Mouse (Mus musculus) forebrain, postnatal 0 days (tissue): Measurements from ENCODE around the gene Srpk2. TPM values are rescaled to one million over a fixed set of nuclear protein-coding genes. Genes with fewer than 3 reads are reported as not detected.
A peak's percentile ranks its signal among the peaks of the same experiment; 100 is the strongest.
"Not testable (repeated sequence)": the region's sequence is repeated elsewhere in the genome, so short reads cannot be mapped to it uniquely, and the experiment has no call there.

Experiments
- ATAC-seq: fragments of 200-750 bp; cut with Nextera tagmentation; 2 replicates; pipeline ENCODE4 v1.8.0; 2017; ENCODE audit warnings: mild to moderate bottlenecking, moderate library complexity
- DNase-seq: peaks from one replicate; pipeline ENCODE4 v3.0.0-alpha.2; 2015
- H3K27ac ChIP-seq: fragments of 300-500 bp; sonication (generic); 2 replicates; pipeline ENCODE4 v1.5.1; 2014; ENCODE audit warnings: low read depth, mild to moderate bottlenecking, antibody characterized with exemption, low read length, moderate library complexity, mixed read lengths
- H3K27me3 ChIP-seq: fragments of 300-500 bp; sonication (generic); 2 replicates; pipeline ENCODE4 v1.6.1; 2014; ENCODE audit warnings: mild to moderate bottlenecking, low read length, mixed read lengths; ENCODE audit not compliant: insufficient read depth
- H3K36me3 ChIP-seq: fragments of 300-500 bp; sonication (generic); 2 replicates; pipeline ENCODE4 v1.6.1; 2014; ENCODE audit warnings: mild to moderate bottlenecking, moderate library complexity; ENCODE audit not compliant: insufficient read depth
- H3K4me1 ChIP-seq: fragments of 300-500 bp; sonication (generic); 2 replicates; pipeline ENCODE4 v1.6.1; 2014; ENCODE audit warnings: antibody characterized with exemption; ENCODE audit not compliant: insufficient read depth
- H3K4me2 ChIP-seq: fragments of 300-500 bp; sonication (generic); 2 replicates; pipeline ENCODE4 v1.6.1; 2014; ENCODE audit warnings: low read depth, mild to moderate bottlenecking, moderate library complexity
- H3K4me3 ChIP-seq: fragments of 300-500 bp; sonication (generic); 2 replicates; pipeline ENCODE4 v1.5.1; 2014; ENCODE audit warnings: low read depth, low read length, mixed read lengths
- H3K9ac ChIP-seq: fragments of 300-500 bp; sonication (generic); 2 replicates; pipeline ENCODE4 v1.6.1; 2014; ENCODE audit warnings: mild to moderate bottlenecking
- H3K9me3 ChIP-seq: fragments of 300-500 bp; sonication (generic); 2 replicates; pipeline ENCODE4 v1.6.1; 2016; ENCODE audit warnings: low read length
- CTCF ChIP-seq: sonication (generic); IDR thresholded peaks from 2 replicates; pipeline ENCODE4 v1.5.1; 2016; ENCODE audit warnings: antibody characterized with exemption, control low read depth, low read depth
- WGBS: fragments of 180-500 bp; shearing (Covaris S2); extraction: QIAGEN DNeasy Blood & Tissue Kit; methylation state at CpG from one replicate; pipeline ENCODE4 v1.1.7; 2014; 5-methylcytosine and 5-hydroxymethylcytosine counted together
- polyA plus RNA-seq: library from polyadenylated mRNA; unstranded; fragments of >200 nt; fragmentation: Nextera tagmentation; extraction: Ambion mirVana; gene quantifications from 2 replicates; pipeline ENCODE4 v1.2.1, GENCODE M21; 2015
- total RNA-seq: library from RNA; depleted of rRNA; stranded (reverse); fragments of >200 nt; gene quantifications from 2 replicates; pipeline ENCODE4 v1.2.3, GENCODE M21; 2014

Srpk2 gene
- total and polyA plus RNA-seq, 2 experiments from 2014 or later = 88.8 to 144 TPM

GRCm38 (mm10) chr5:23562278-23563060 lies 121.9 kb downstream of the Srpk2 start:
- Histone ChIP-seq H3K4me1 (no peaks in the 10 kb centered on the region), H3K9ac (no peak overlapping the region), H3K27me3 (no peaks in the 10 kb centered on the region), H3K27ac (no peak overlapping the region), H3K9me3 (no peaks in the 10 kb centered on the region), H3K4me2 (no peak overlapping the region), H3K4me3 (no peak overlapping the region), H3K36me3 (peaks cover 10% of the 10 kb centered on the region; the same call in 1 of the 2 replicates)
- ATAC-seq = no peak
- TF ChIP-seq CTCF = no peak
- 75% methylated on average over 4 of the region's 4 CpGs for WGBS
- DNase-seq = no peak

- Histone ChIP-seq H3K36me3 (peaks cover 10% of the 10 kb centered on the region; the same call in 1 of the 2 replicates), H3K4me1 (no peaks in the 10 kb centered on the region), H3K9me3 (no peaks in the 10 kb centered on the region), H3K9ac (no peak overlapping the region), H3K27ac (no peak overlapping the region), H3K27me3 (no peaks in the 10 kb centered on the region), H3K4me3 (no peak overlapping the region), H3K4me2 (no peak overlapping the region)
- TF ChIP-seq CTCF = no peak
- ATAC-seq (no peak), DNase-seq (no peak)
- WGBS = 91% methylated on average over 2 of the region's 2 CpGs
These were observed 123.2 kb downstream of the Srpk2 start for GRCm38 (mm10) chr5:23561227-23561626.

DNA sequence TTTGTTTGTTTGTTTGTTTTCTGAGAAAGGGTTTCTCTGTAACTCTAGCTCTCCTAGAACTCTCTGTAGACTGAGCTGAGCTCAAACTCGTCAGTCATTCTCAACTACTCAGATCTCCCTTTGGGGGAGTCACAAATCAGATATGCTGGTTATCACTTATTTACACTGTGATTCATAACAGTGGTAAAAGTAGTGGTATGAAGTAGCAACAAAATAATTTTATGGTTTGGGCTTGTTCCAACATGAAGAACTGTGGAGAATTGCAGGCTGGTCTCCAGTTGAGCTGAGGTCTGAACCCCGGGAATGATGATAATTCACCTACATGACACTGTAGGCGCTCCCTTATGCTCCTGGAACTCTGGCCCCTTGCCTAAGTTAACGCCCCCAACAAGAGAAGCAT lies 124.2 kb downstream of the Srpk2 start:
- H3K4me1 ChIP-seq = no peaks in the 10 kb centered on the region
- ATAC-seq = no peak
- H3K4me3 ChIP-seq = no peak overlapping the region
- H3K36me3 ChIP-seq = peaks cover 10% of the 10 kb centered on the region; the same call in 1 of the 2 replicates
- H3K9ac ChIP-seq = no peak overlapping the region
- no peak overlapping the region for H3K27ac ChIP-seq
- DNase-seq = no peak
- H3K27me3 ChIP-seq = no peaks in the 10 kb centered on the region
- no peak for TF ChIP-seq CTCF
- no peak overlapping the region for H3K4me2 ChIP-seq
- WGBS = 86% methylated on average over 4 of the region's 4 CpGs
- H3K9me3 ChIP-seq = no peaks in the 10 kb centered on the region

GRCm38 (mm10) chr5:23556007-23556770 lies 128.2 kb downstream of the Srpk2 start:
- no peak overlapping the region for H3K4me3 ChIP-seq
- no peaks in the 10 kb centered on the region for H3K27me3 ChIP-seq
- 85% methylated on average over 7 of the region's 7 CpGs for WGBS
- no peak overlapping the region for H3K27ac ChIP-seq
- no peak for ATAC-seq
- H3K9me3 ChIP-seq = no peaks in the 10 kb centered on the region
- DNase-seq = no peak
- no peaks in the 10 kb centered on the region for H3K4me1 ChIP-seq
- no peak overlapping the region for H3K9ac ChIP-seq
- no peak overlapping the region for H3K4me2 ChIP-seq
- H3K36me3 ChIP-seq = 0 out of 2 replicates have a peak, but pooled peaks cover 3% of the 10 kb centered on the region
- no peak for TF ChIP-seq CTCF

GRCm38 (mm10) chr5:23553338-23553737 lies 131.1 kb downstream of the Srpk2 start:
- not testable (repeated sequence) for DNase-seq, H3K4me3 ChIP-seq, H3K36me3 ChIP-seq, H3K27ac ChIP-seq, H3K4me1 ChIP-seq, H3K27me3 ChIP-seq, ATAC-seq, H3K9me3 ChIP-seq, H3K4me2 ChIP-seq, H3K9ac ChIP-seq
- WGBS = 67% methylated on average over 3 of the region's 3 CpGs

GRCm38 (mm10) chr5:23551687-23552086 lies 132.7 kb downstream of the Srpk2 start:
- Histone ChIP-seq H3K4me2 (no peak overlapping the region), H3K9me3 (no peaks in the 10 kb centered on the region), H3K27ac (no peak overlapping the region), H3K4me1 (no peaks in the 10 kb centered on the region), H3K9ac (no peak overlapping the region), H3K36me3 (peaks cover 3% of the 10 kb centered on the region; the same call in 1 of the 2 replicates), H3K4me3 (no peak overlapping the region), H3K27me3 (no peaks in the 10 kb centered on the region)
- ATAC-seq (no peak), DNase-seq (no peak)
- 86% methylated on average over 5 of the region's 5 CpGs for WGBS
- TF ChIP-seq CTCF = no peak

GRCm38 (mm10) chr5:23535692-23536091 lies 148.7 kb downstream of the Srpk2 start:
- Histone ChIP-seq H3K27me3 (no peaks in the 10 kb centered on the region), H3K9me3 (no peaks in the 10 kb centered on the region), H3K9ac (no peak overlapping the region), H3K4me1 (no peaks in the 10 kb centered on the region), H3K27ac (peak overlapping the region; percentile 76), H3K4me2 (no peak overlapping the region), H3K36me3 (peaks cover 23% of the 10 kb centered on the region), H3K4me3 (no peak overlapping the region)
- ATAC-seq (peak; percentile 72), DNase-seq (peak; percentile 21)
- TF ChIP-seq CTCF = no peak
- 64% methylated on average over 7 of the region's 7 CpGs for WGBS
